Mouse (Mus musculus) liver, postnatal 0 days (tissue): ENCODE results near the gene Cyp2c69. TPM values are rescaled to one million over a fixed set of nuclear protein-coding genes. Genes with fewer than 3 reads are reported as not detected.

Experiments used
- polyA plus RNA-seq: library from polyadenylated mRNA; unstranded; fragments of >200 nt; fragmentation: Nextera tagmentation; extraction: Ambion mirVana; gene quantifications from 2 replicates; pipeline ENCODE4 v1.2.1, GENCODE M21; 2015

Cyp2c69 gene
- polyA plus RNA-seq, 1 experiment from 2014 or later = 145 TPM

Other genes starting within 250 kb of the Cyp2c69 start
- 9.2 and 14.6 TPM in 2 replicates for gene Cyp2c67, start 237.7 kb downstream of the Cyp2c69 start, polyA plus RNA-seq
- gene Cyp2c68, start 145.7 kb downstream of the Cyp2c69 start, polyA plus RNA-seq = 288 and 352 TPM in 2 replicates
- gene Cyp2c40, start 74.0 kb downstream of the Cyp2c69 start, polyA plus RNA-seq = 147 and 181 TPM in 2 replicates
- 67.2 and 98.1 TPM in 2 replicates for gene Cyp2c37, start 105.6 kb upstream of the Cyp2c69 start, polyA plus RNA-seq
- gene Cyp2c54, start 187.0 kb upstream of the Cyp2c69 start, polyA plus RNA-seq = 6.3 and 6.5 TPM in 2 replicates
- gene Cyp2c50, start 202.9 kb upstream of the Cyp2c69 start, polyA plus RNA-seq = 3.9 and 6.2 TPM in 2 replicates